Mouse (Mus musculus): ENCODE data around the gene Cdkl4. TPM values are rescaled to one million over a fixed set of nuclear protein-coding genes. Genes with fewer than 3 reads are reported as not detected.

The Cdkl4 gene
- total and polyA plus RNA-seq, 3 experiments = 0.42 to 0.71 TPM; not detected in 1

GRCm38 (mm10) chr17:80574471-80574965 lies 3.1 kb downstream of the Cdkl4 start:
- Histone ChIP-seq H3K27me3 (ENCODE audit: control insufficient read depth in 1 of 2, insufficient read depth in 2 of 2, low read length in 2 of 2) (no peaks in the 10 kb centered on the region), H3K9me3 (replicated peaks; ENCODE audit: insufficient read depth, low read length) (no peaks in the 10 kb centered on the region), H3K36me3 (ENCODE audit: control insufficient read depth in 1 of 2, insufficient read depth in 2 of 2, low read length in 2 of 2) (no peaks in the 10 kb centered on the region), H3K4me3 (ENCODE audit: control insufficient read depth in 1 of 2, insufficient read depth in 1 of 2, low read depth in 2 of 2, low read length in 2 of 2) (no peak overlapping the region), H3K9ac (ENCODE audit: control insufficient read depth, low read depth, low read length, poor library complexity, severe bottlenecking) (no peak overlapping the region), H3K4me1 (ENCODE audit: control insufficient read depth in 1 of 2, insufficient read depth in 2 of 2, low read length in 2 of 2) (no peaks in the 10 kb centered on the region), H3K79me2 (ENCODE audit: control insufficient read depth, insufficient read depth, low read length, poor library complexity) (no peaks in the 10 kb centered on the region), H3K27ac (ENCODE audit: control insufficient read depth, low read depth, low read length) (no peak overlapping the region)
- DNase-seq (ENCODE audit: low read depth, low spot score) = no peak
- TF ChIP-seq ZC3H11A (IDR thresholded peaks at IDR 0.05; ENCODE audit: low read depth, low read length) = no peak
- TF ChIP-seq GATA1 (IDR thresholded peaks at IDR 0.05; ENCODE audit: low read depth, low read length) = no peak
- no peak for TF ChIP-seq MYC (IDR thresholded peaks at IDR 0.05; ENCODE audit: low read depth, low read length)
- TF ChIP-seq ZNF384 (IDR thresholded peaks at IDR 0.05; ENCODE audit: low read depth, low read length) = no peak
- no peak for TF ChIP-seq RCOR1 (IDR thresholded peaks at IDR 0.05; ENCODE audit: low read depth, low read length)
- TF ChIP-seq GABPA (IDR thresholded peaks at IDR 0.05; ENCODE audit: low read depth, low read length) = no peak
- TF ChIP-seq NRF1 (IDR thresholded peaks at IDR 0.05; ENCODE audit: insufficient read depth, low read depth, low read length, poor library complexity, severe bottlenecking) = no peak
- TF ChIP-seq ETS1 (IDR thresholded peaks at IDR 0.05; ENCODE audit: low read depth, low read length) = no peak
- TF ChIP-seq TCF12 (IDR thresholded peaks at IDR 0.05; ENCODE audit: low read depth, low read length) = no peak
- TF ChIP-seq POLR2AphosphoS5 (IDR thresholded peaks at IDR 0.05; ENCODE audit: borderline replicate concordance, low read depth, low read length) = no peak
- no peak for TF ChIP-seq KAT2A (conservative IDR thresholded peaks at IDR 0.05; ENCODE audit: low read depth, low read length)
- TF ChIP-seq MXI1 (IDR thresholded peaks at IDR 0.05; ENCODE audit: low read depth, low read length) = no peak

GRCm38 (mm10) chr17:80572187-80572935 lies 5.3 kb downstream of the Cdkl4 start:
- no peak overlapping the region for H3K27ac ChIP-seq (ENCODE audit: control insufficient read depth, low read depth, low read length)
- DNase-seq (ENCODE audit: low read depth, low spot score) = no peak
- H3K36me3 ChIP-seq (ENCODE audit: control insufficient read depth in 1 of 2, insufficient read depth in 2 of 2, low read length in 2 of 2) = peaks cover 0 to 1% of the 10 kb centered on the region in 2 experiments; a peak in 1 of 4 replicates
- H3K9ac ChIP-seq (ENCODE audit: control insufficient read depth, low read depth, low read length, poor library complexity, severe bottlenecking) = no peak overlapping the region
- H3K27me3 ChIP-seq (ENCODE audit: control insufficient read depth in 1 of 2, insufficient read depth in 2 of 2, low read length in 2 of 2) = no peaks in the 10 kb centered on the region
- no peak for TF ChIP-seq TCF12 (IDR thresholded peaks at IDR 0.05; ENCODE audit: low read depth, low read length)
- TF ChIP-seq USF2 (IDR thresholded peaks at IDR 0.05; ENCODE audit: borderline replicate concordance in 1 of 2, insufficient read depth in 1 of 2, low read depth in 1 of 2, low read length in 2 of 2) = no peak
- no peak for TF ChIP-seq TBP (IDR thresholded peaks at IDR 0.05; ENCODE audit: low read depth, low read length)
- TF ChIP-seq POLR2AphosphoS2 (IDR thresholded peaks at IDR 0.05; ENCODE audit: low read length) = no peak
- no peak for TF ChIP-seq TAL1 (IDR thresholded peaks at IDR 0.05; ENCODE audit: low read length)
- no peak for TF ChIP-seq ZNF384 (IDR thresholded peaks at IDR 0.05; ENCODE audit: low read depth, low read length)
- H3K79me2 ChIP-seq (ENCODE audit: control insufficient read depth, insufficient read depth, low read length, poor library complexity) = no peaks in the 10 kb centered on the region
- H3K4me1 ChIP-seq (ENCODE audit: control insufficient read depth in 1 of 2, insufficient read depth in 2 of 2, low read length in 2 of 2) = no peaks in the 10 kb centered on the region
- H3K4me3 ChIP-seq (ENCODE audit: control insufficient read depth in 1 of 2, insufficient read depth in 1 of 2, low read depth in 2 of 2, low read length in 2 of 2) = no peak overlapping the region
- no peaks in the 10 kb centered on the region for H3K9me3 ChIP-seq (replicated peaks; ENCODE audit: insufficient read depth, low read length)
